Mouse (Mus musculus): ENCODE data around the gene Pfas.

- TF ChIP-seq MAZ (IDR thresholded peaks at IDR 0.05; ENCODE audit: low read depth, low read length) = no peak
- TF ChIP-seq GATA1 (IDR thresholded peaks at IDR 0.05; ENCODE audit: low read depth, low read length) = no peak
- no peak for TF ChIP-seq POLR2A (IDR thresholded peaks at IDR 0.05; ENCODE audit: control insufficient read depth in 1 of 2, insufficient read depth in 1 of 2, low read depth in 1 of 2, low read length in 2 of 2, poor library complexity in 1 of 2)
- TF ChIP-seq ZC3H11A (IDR thresholded peaks at IDR 0.05; ENCODE audit: low read depth, low read length) = no peak
- no peak for TF ChIP-seq RAD21 (IDR thresholded peaks at IDR 0.05; ENCODE audit: low read depth, low read length)
- TF ChIP-seq ZKSCAN1 (IDR thresholded peaks at IDR 0.05; ENCODE audit: low read depth, low read length) = no peak
- no peak for TF ChIP-seq GABPA (IDR thresholded peaks at IDR 0.05; ENCODE audit: low read depth, low read length)
- TF ChIP-seq EP300 (IDR thresholded peaks at IDR 0.05; ENCODE audit: low read depth in 1 of 2, low read length in 2 of 2) = no peak
- no peak for TF ChIP-seq RCOR1 (IDR thresholded peaks at IDR 0.05; ENCODE audit: low read depth, low read length)
- TF ChIP-seq CHD1 (IDR thresholded peaks at IDR 0.05; ENCODE audit: low read depth, low read length) = no peak
- TF ChIP-seq CTCF (IDR thresholded peaks at IDR 0.05 in 2 of 3, conservative IDR thresholded peaks at IDR 0.05 in 1 of 3; ENCODE audit: control insufficient read depth in 1 of 3, insufficient read depth in 1 of 3, low read depth in 2 of 3, low read length in 3 of 3, poor library complexity in 1 of 3, severe bottlenecking in 1 of 3) = peak; percentile 6 to 29 (median 28); a peak in 3 of 6 replicates
- TF ChIP-seq USF2 (IDR thresholded peaks at IDR 0.05; ENCODE audit: borderline replicate concordance in 1 of 2, insufficient read depth in 1 of 2, low read depth in 1 of 2, low read length in 2 of 2) = no peak
- no peak for TF ChIP-seq MAX (IDR thresholded peaks at IDR 0.05; ENCODE audit: low read length)
- TF ChIP-seq ZNF384 (IDR thresholded peaks at IDR 0.05; ENCODE audit: low read depth, low read length) = no peak
Observed at GRCm38 (mm10) chr11:69003592-69003991, 4.7 kb downstream of the Pfas start.

All from MEL (cell line).